14 mouse cellular contexts compared by ENCODE assay signal in genomic region chr12:79912281-79913063, GRCm38 (mm10).
DNase-seq lines count a peak whose midpoint lies in the region; ATAC-seq lines count a peak whose summit lies in the region.
"Had no signal": no experiment of that assay in that cellular context is flagged by ENCODE, and none has a peak within 500 bp of the region (broad histone marks: within the 10 kb centered on the region; RNA-seq: fewer than 3 reads in every experiment).

No protein-coding gene starts in this region.

- DNase-seq in adrenal gland, postnatal 14 days, result peak; percentile 68
- DNase-seq in fat pad, adult 2 months (ENCODE audit: extremely low read depth, low read depth, low spot score), result peak; percentile 72
- DNase-seq in cerebellum, postnatal 36 days, result no peak
- no peak for DNase-seq in spleen, postnatal 10 days (ENCODE audit: low spot score in 2 of 2)
- DNase-seq: cerebellum, adult 9-10 months; embryo, embryonic 11 days; left cerebral cortex, postnatal 4 days; right cerebral cortex, postnatal 25 days; thymus, adult 2 months had no signal

- H3K9me3 ChIP-seq in hindbrain, embryonic 13.5 days, result no peaks in the 10 kb centered on the region
- peaks cover 4% of the 10 kb centered on the region; the same call in 1 of the 2 replicates for H3K9me3 ChIP-seq in hindbrain, embryonic 12.5 days (replicated peaks)
- H3K9me3 ChIP-seq in limb, embryonic 12.5 days, result no peaks in the 10 kb centered on the region

- no peak overlapping the region for H3K4me3 ChIP-seq in hindbrain, embryonic 13.5 days
- no peak overlapping the region for H3K4me3 ChIP-seq in hindbrain, embryonic 12.5 days
- H3K4me3 ChIP-seq in limb, embryonic 12.5 days (replicated peaks), result no peak overlapping the region

- ATAC-seq in hindbrain, embryonic 13.5 days (ENCODE audit: low FRiP score), result no peak
- ATAC-seq in hindbrain, embryonic 12.5 days (ENCODE audit: low FRiP score), result no peak
- ATAC-seq in limb, embryonic 12.5 days (ENCODE audit: insufficient number of reproducible peaks, insufficient read depth, low FRiP score, low TSS enrichment, low read depth), result no peak
- ATAC-seq: lung, postnatal 0 days had no signal

- H3K36me3 ChIP-seq in hindbrain, embryonic 13.5 days, result no peaks in the 10 kb centered on the region
- H3K36me3 ChIP-seq in hindbrain, embryonic 12.5 days, result no peaks in the 10 kb centered on the region
- H3K36me3 ChIP-seq in limb, embryonic 12.5 days, result no peaks in the 10 kb centered on the region

- H3K27me3 ChIP-seq in hindbrain, embryonic 13.5 days, result no peaks in the 10 kb centered on the region
- H3K27me3 ChIP-seq in hindbrain, embryonic 12.5 days, result no peaks in the 10 kb centered on the region
- no peaks in the 10 kb centered on the region for H3K27me3 ChIP-seq in limb, embryonic 12.5 days

- H3K27ac ChIP-seq in hindbrain, embryonic 13.5 days, result peak overlapping the region; percentile 65; the same call in 1 of the 2 replicates
- H3K27ac ChIP-seq in hindbrain, embryonic 12.5 days, result no peak overlapping the region; the same call in 1 of the 2 replicates
- H3K27ac ChIP-seq in limb, embryonic 12.5 days, result 0 out of 2 replicates have a peak overlapping the region, but pooled peaks have one; percentile 7
- H3K27ac ChIP-seq: liver, embryonic 14.5 days had no signal

- 91% methylated on average over 10 of the region's 10 CpGs for WGBS in hindbrain, embryonic 13.5 days
- 88% methylated on average over 10 of the region's 10 CpGs for WGBS in hindbrain, embryonic 12.5 days
- 87% methylated on average over 10 of the region's 10 CpGs for WGBS in limb, embryonic 12.5 days

- no peak overlapping the region for H3K9ac ChIP-seq in hindbrain, embryonic 13.5 days
- no peak overlapping the region for H3K9ac ChIP-seq in hindbrain, embryonic 12.5 days
- H3K9ac ChIP-seq in limb, embryonic 12.5 days (replicated peaks), result no peak overlapping the region
- H3K9ac ChIP-seq: liver, embryonic 14.5 days had no signal

- H3K4me1 ChIP-seq in hindbrain, embryonic 13.5 days (replicated peaks), result peaks cover 26% of the 10 kb centered on the region
- peaks cover 18% of the 10 kb centered on the region for H3K4me1 ChIP-seq in hindbrain, embryonic 12.5 days
- peaks cover 22% of the 10 kb centered on the region for H3K4me1 ChIP-seq in limb, embryonic 12.5 days (replicated peaks)

- H3K4me2 ChIP-seq in hindbrain, embryonic 13.5 days, result no peak overlapping the region
- no peak overlapping the region for H3K4me2 ChIP-seq in hindbrain, embryonic 12.5 days (replicated peaks)
- no peak overlapping the region for H3K4me2 ChIP-seq in limb, embryonic 12.5 days

Comparison
In these comparisons a context has a peak if more than half of its experiments do, and no peak if none do; other contexts are left out.
1. DNase-seq: peak in adrenal gland, postnatal 14 days (single experiment) and fat pad, adult 2 months (single experiment); none in cerebellum, postnatal 36 days (0 of 2) and spleen, postnatal 10 days (0 of 2).